Mouse (Mus musculus): ENCODE results near the gene Dnajb2. TPM values are rescaled to one million over a fixed set of nuclear protein-coding genes. Genes with fewer than 3 reads are reported as not detected.
A peak's percentile ranks its signal among the peaks of the same experiment; 100 is the strongest.

Dnajb2 gene
- polyA plus RNA-seq, 1 experiment from 2014 or later, result 31.3 TPM

GRCm38 (mm10) chr1:75208967-75209678, 27.1 kb upstream of the Dnajb2 start:
- Histone ChIP-seq H3K27me3 (ENCODE audit: control insufficient read depth, insufficient read depth, low read length) (no peaks in the 10 kb centered on the region), H3K9me3 (replicated peaks; ENCODE audit: control insufficient read depth, low read length) (no peaks in the 10 kb centered on the region), H3K36me3 (ENCODE audit: control insufficient read depth, insufficient read depth, low read length) (peaks cover 5% of the 10 kb centered on the region; the same call in 1 of the 2 replicates), H3K4me2 (ENCODE audit: low read depth, low read length) (peak overlapping the region; percentile 88), H3K27ac (ENCODE audit: low read length) (peak overlapping the region; percentile 34), H3K4me1 (ENCODE audit: control insufficient read depth, insufficient read depth, low read length) (peaks cover 32% of the 10 kb centered on the region), H3K9ac (ENCODE audit: low read length) (peak overlapping the region; percentile 75), H3K4me3 (replicated peaks; ENCODE audit: low read length) (peak overlapping the region; percentile 96)
- peak; percentile 10; the same call in 1 of the 2 replicates for ATAC-seq (ENCODE audit: insufficient read depth, low FRiP score)
- WGBS, result 10% methylated on average over 34 of the region's 34 CpGs

GRCm38 (mm10) chr1:75210136-75211087, 25.8 kb upstream of the Dnajb2 start, which contains the start of the genes Glb1l and Stk16:
Glb1l (minus strand) TSS chr1:75210813.
Stk16 (plus strand) TSS chr1:75210838.
- H3K27ac ChIP-seq (ENCODE audit: low read length), result peak within 1 kb of the TSS; percentile 43; the same call in 1 of the 2 replicates
- H3K36me3 ChIP-seq (ENCODE audit: control insufficient read depth, insufficient read depth, low read length), result peaks cover 9% of the 10 kb centered on the region
- ATAC-seq (ENCODE audit: insufficient read depth, low FRiP score), result peak; percentile 88
- H3K4me3 ChIP-seq (replicated peaks; ENCODE audit: low read length), result peak within 1 kb of the TSS; percentile 96
- 4% methylated on average over 42 of the region's 42 CpGs for WGBS
- peaks cover 32% of the 10 kb centered on the region for H3K4me1 ChIP-seq (ENCODE audit: control insufficient read depth, insufficient read depth, low read length)
- no peaks in the 10 kb centered on the region for H3K9me3 ChIP-seq (replicated peaks; ENCODE audit: control insufficient read depth, low read length)
- H3K9ac ChIP-seq (ENCODE audit: low read length), result peak within 1 kb of the TSS; percentile 95
- no peaks in the 10 kb centered on the region for H3K27me3 ChIP-seq (ENCODE audit: control insufficient read depth, insufficient read depth, low read length)
- H3K4me2 ChIP-seq (ENCODE audit: low read depth, low read length), result peak within 1 kb of the TSS; percentile 88

- H3K9me3 ChIP-seq (replicated peaks; ENCODE audit: control insufficient read depth, low read length), result no peaks in the 10 kb centered on the region
- peak overlapping the region; percentile 95 for H3K9ac ChIP-seq (ENCODE audit: low read length)
- H3K4me3 ChIP-seq (replicated peaks; ENCODE audit: low read length), result peak overlapping the region; percentile 96
- H3K27ac ChIP-seq (ENCODE audit: low read length), result peak overlapping the region; percentile 43; the same call in 1 of the 2 replicates
- H3K4me1 ChIP-seq (ENCODE audit: control insufficient read depth, insufficient read depth, low read length), result peaks cover 32% of the 10 kb centered on the region
- 9% methylated on average over 17 of the region's 17 CpGs for WGBS
- peak overlapping the region; percentile 88 for H3K4me2 ChIP-seq (ENCODE audit: low read depth, low read length)
- H3K36me3 ChIP-seq (ENCODE audit: control insufficient read depth, insufficient read depth, low read length), result peaks cover 9% of the 10 kb centered on the region
- no peaks in the 10 kb centered on the region for H3K27me3 ChIP-seq (ENCODE audit: control insufficient read depth, insufficient read depth, low read length)
- ATAC-seq (ENCODE audit: insufficient read depth, low FRiP score), result no peak
Observed at GRCm38 (mm10) chr1:75211141-75211708, 25.0 kb upstream of the Dnajb2 start.

GRCm38 (mm10) chr1:75212542-75212941, 23.7 kb upstream of the Dnajb2 start:
- no peak overlapping the region for H3K4me3 ChIP-seq (replicated peaks; ENCODE audit: low read length)
- no peaks in the 10 kb centered on the region for H3K9me3 ChIP-seq (replicated peaks; ENCODE audit: control insufficient read depth, low read length)
- H3K27ac ChIP-seq (ENCODE audit: low read length), result no peak overlapping the region
- H3K27me3 ChIP-seq (ENCODE audit: control insufficient read depth, insufficient read depth, low read length), result no peaks in the 10 kb centered on the region
- no peak for ATAC-seq (ENCODE audit: insufficient read depth, low FRiP score)
- H3K36me3 ChIP-seq (ENCODE audit: control insufficient read depth, insufficient read depth, low read length), result peaks cover 9% of the 10 kb centered on the region
- 72% methylated on average over 4 of the region's 4 CpGs for WGBS
- peaks cover 37% of the 10 kb centered on the region for H3K4me1 ChIP-seq (ENCODE audit: control insufficient read depth, insufficient read depth, low read length)
- no peak overlapping the region for H3K4me2 ChIP-seq (ENCODE audit: low read depth, low read length)
- H3K9ac ChIP-seq (ENCODE audit: low read length), result no peak overlapping the region

- WGBS, result 78% methylated on average over 7 of the region's 7 CpGs
- Histone ChIP-seq H3K9ac (ENCODE audit: low read length) (no peak overlapping the region), H3K4me2 (ENCODE audit: low read depth, low read length) (no peak overlapping the region), H3K4me3 (replicated peaks; ENCODE audit: low read length) (no peak overlapping the region), H3K27me3 (ENCODE audit: control insufficient read depth, insufficient read depth, low read length) (no peaks in the 10 kb centered on the region), H3K36me3 (ENCODE audit: control insufficient read depth, insufficient read depth, low read length) (peaks cover 9% of the 10 kb centered on the region), H3K4me1 (ENCODE audit: control insufficient read depth, insufficient read depth, low read length) (peaks cover 37% of the 10 kb centered on the region), H3K27ac (ENCODE audit: low read length) (peak overlapping the region; percentile 88; the same call in 1 of the 2 replicates), H3K9me3 (replicated peaks; ENCODE audit: control insufficient read depth, low read length) (no peaks in the 10 kb centered on the region)
- no peak for ATAC-seq (ENCODE audit: insufficient read depth, low FRiP score)
Observed at GRCm38 (mm10) chr1:75213096-75213495, 23.1 kb upstream of the Dnajb2 start.

GRCm38 (mm10) chr1:75214442-75214841, 21.8 kb upstream of the Dnajb2 start:
- peaks cover 37% of the 10 kb centered on the region for H3K4me1 ChIP-seq (ENCODE audit: control insufficient read depth, insufficient read depth, low read length)
- 0 out of 2 replicates have a peak overlapping the region, but pooled peaks have one; percentile 16 for H3K4me2 ChIP-seq (ENCODE audit: low read depth, low read length)

GRCm38 (mm10) chr1:75214886-75215285, 21.3 kb upstream of the Dnajb2 start:
- Histone ChIP-seq H3K27ac (ENCODE audit: low read length) (peak overlapping the region; percentile 88), H3K4me1 (ENCODE audit: control insufficient read depth, insufficient read depth, low read length) (peaks cover 36% of the 10 kb centered on the region)
- WGBS, result 47% methylated on average over 5 of the region's 5 CpGs

More at GRCm38 (mm10) chr1:75214442-75214841, 21.8 kb upstream of the Dnajb2 start:
- H3K4me3 ChIP-seq (replicated peaks; ENCODE audit: low read length), result no peak overlapping the region
- H3K27me3 ChIP-seq (ENCODE audit: control insufficient read depth, insufficient read depth, low read length), result no peaks in the 10 kb centered on the region
- peak overlapping the region; percentile 88 for H3K27ac ChIP-seq (ENCODE audit: low read length)
- H3K36me3 ChIP-seq (ENCODE audit: control insufficient read depth, insufficient read depth, low read length), result peaks cover 9% of the 10 kb centered on the region
- 0 out of 2 replicates have a peak overlapping the region, but pooled peaks have one; percentile 7 for H3K9ac ChIP-seq (ENCODE audit: low read length)
- peak; percentile 68 for ATAC-seq (ENCODE audit: insufficient read depth, low FRiP score)
- 67% methylated on average over 2 of the region's 2 CpGs for WGBS
- H3K9me3 ChIP-seq (replicated peaks; ENCODE audit: control insufficient read depth, low read length), result no peaks in the 10 kb centered on the region

GRCm38 (mm10) chr1:75215785-75216184, 20.4 kb upstream of the Dnajb2 start:
- H3K27ac ChIP-seq (ENCODE audit: low read length), result peak overlapping the region; percentile 88
- H3K4me2 ChIP-seq (ENCODE audit: low read depth, low read length), result no peak overlapping the region
- WGBS, result 94% methylated on average over 9 of the region's 9 CpGs
- H3K4me3 ChIP-seq (replicated peaks; ENCODE audit: low read length), result no peak overlapping the region
- H3K27me3 ChIP-seq (ENCODE audit: control insufficient read depth, insufficient read depth, low read length), result peaks cover 2% of the 10 kb centered on the region; the same call in 1 of the 2 replicates
- H3K9ac ChIP-seq (ENCODE audit: low read length), result no peak overlapping the region
- no peaks in the 10 kb centered on the region for H3K9me3 ChIP-seq (replicated peaks; ENCODE audit: control insufficient read depth, low read length)
- ATAC-seq (ENCODE audit: insufficient read depth, low FRiP score), result no peak
- peaks cover 9% of the 10 kb centered on the region for H3K36me3 ChIP-seq (ENCODE audit: control insufficient read depth, insufficient read depth, low read length)
- H3K4me1 ChIP-seq (ENCODE audit: control insufficient read depth, insufficient read depth, low read length), result peaks cover 32% of the 10 kb centered on the region

More at GRCm38 (mm10) chr1:75214886-75215285, 21.3 kb upstream of the Dnajb2 start:
- Histone ChIP-seq H3K9me3 (replicated peaks; ENCODE audit: control insufficient read depth, low read length) (no peaks in the 10 kb centered on the region), H3K36me3 (ENCODE audit: control insufficient read depth, insufficient read depth, low read length) (peaks cover 9% of the 10 kb centered on the region), H3K27me3 (ENCODE audit: control insufficient read depth, insufficient read depth, low read length) (no peaks in the 10 kb centered on the region; the same call in 1 of the 2 replicates), H3K9ac (ENCODE audit: low read length) (0 out of 2 replicates have a peak overlapping the region, but pooled peaks have one; percentile 7), H3K4me2 (ENCODE audit: low read depth, low read length) (peak overlapping the region; percentile 17; the same call in 1 of the 2 replicates), H3K4me3 (replicated peaks; ENCODE audit: low read length) (no peak overlapping the region)
- no peak for ATAC-seq (ENCODE audit: insufficient read depth, low FRiP score)

Measured in stomach, embryonic 16.5 days (tissue).